Comparison of ENCODE assay signal across 8 mouse cellular contexts in genomic region chr12:80791571-80792444, GRCm38 (mm10). TPM values are rescaled to one million over a fixed set of nuclear protein-coding genes. Genes with fewer than 3 reads are reported as not detected.
DNase-seq lines count a peak whose midpoint lies in the region; ATAC-seq and TF ChIP-seq lines count a peak whose summit lies in the region.

No protein-coding gene starts in this region.

- peak overlapping the region; percentile 98 for H3K4me3 ChIP-seq in spleen, adult 2 months (ENCODE audit: extremely low read depth, insufficient read depth, insufficient read length)
- H3K4me3 ChIP-seq in embryonic facial prominence, embryonic 10.5 days = peak overlapping the region; percentile 97
- peak overlapping the region; percentile 75 for H3K4me3 ChIP-seq in hindbrain, embryonic 14.5 days (replicated peaks; ENCODE audit: low read length)
- peak overlapping the region; percentile 98 for H3K4me3 ChIP-seq in liver, embryonic 16.5 days (ENCODE audit: low read depth, low read length)
- H3K4me3 ChIP-seq in stomach, embryonic 14.5 days (ENCODE audit: low read depth, low read length) = peak overlapping the region; percentile 98

- peak overlapping the region; percentile 88 for H3K9ac ChIP-seq in hindbrain, embryonic 14.5 days
- H3K9ac ChIP-seq in liver, embryonic 16.5 days (ENCODE audit: low read depth, low read length) = peak overlapping the region; percentile 98
- peak overlapping the region; percentile 81 for H3K9ac ChIP-seq in stomach, embryonic 14.5 days (replicated peaks; ENCODE audit: low read depth, low read length)

- no peak for DNase-seq in spleen, adult 2 months (ENCODE audit: low read depth in 1 of 2, low spot score in 2 of 2)
- no peak for DNase-seq in spleen, postnatal 4 days (ENCODE audit: low spot score in 2 of 2)
- DNase-seq in embryonic facial prominence, embryonic 10.5 days (ENCODE audit: low spot score) = peak; percentile 21
- DNase-seq in hindbrain, embryonic 14.5 days (ENCODE audit: low spot score) = peak; percentile 62
- no peak for DNase-seq in spleen, adult 12 weeks (ENCODE audit: low spot score)
- DNase-seq in ovary, postnatal 14 days (ENCODE audit: low spot score) = no peak

- H3K4me1 ChIP-seq in spleen, adult 2 months (ENCODE audit: control insufficient read depth, insufficient read depth, insufficient read length) = peaks cover 11% of the 10 kb centered on the region
- H3K4me1 ChIP-seq in embryonic facial prominence, embryonic 10.5 days = peaks cover 22% of the 10 kb centered on the region
- H3K4me1 ChIP-seq in hindbrain, embryonic 14.5 days (replicated peaks; ENCODE audit: control insufficient read depth, insufficient read depth, low read length) = peaks cover 20% of the 10 kb centered on the region
- H3K4me1 ChIP-seq in liver, embryonic 16.5 days (ENCODE audit: control insufficient read depth, low read depth, low read length) = peaks cover 55% of the 10 kb centered on the region
- peaks cover 4% of the 10 kb centered on the region for H3K4me1 ChIP-seq in stomach, embryonic 14.5 days (ENCODE audit: control insufficient read depth, insufficient read depth, low read length)

- no peak for TF ChIP-seq POLR2A in spleen, adult 2 months (IDR thresholded peaks at IDR 0.05; ENCODE audit: low read depth, low read length)

- TF ChIP-seq CTCF in spleen, adult 2 months (IDR thresholded peaks at IDR 0.05; ENCODE audit: extremely low read depth, insufficient read depth, insufficient read length, insufficient replicate concordance) = no peak

- no peak for ATAC-seq in hindbrain, embryonic 14.5 days (ENCODE audit: low FRiP score)
- no peak for ATAC-seq in liver, embryonic 16.5 days (ENCODE audit: low read depth)
- ATAC-seq in stomach, embryonic 14.5 days (ENCODE audit: insufficient number of reproducible peaks, insufficient read depth, low FRiP score, low read depth) = no peak

- WGBS in spleen, adult 2 months = 7% methylated on average over 6 of the region's 6 CpGs
- WGBS in embryonic facial prominence, embryonic 10.5 days = 51% methylated on average over 6 of the region's 6 CpGs
- WGBS in hindbrain, embryonic 14.5 days = 43% methylated on average over 6 of the region's 6 CpGs
- 10% methylated on average over 6 of the region's 6 CpGs for WGBS in liver, embryonic 16.5 days (ENCODE audit: insufficient replicate concordance)
- 38% methylated on average over 6 of the region's 6 CpGs for WGBS in stomach, embryonic 14.5 days

- no peaks in the 10 kb centered on the region for H3K9me3 ChIP-seq in embryonic facial prominence, embryonic 10.5 days
- H3K9me3 ChIP-seq in hindbrain, embryonic 14.5 days (ENCODE audit: control insufficient read depth, low read length) = no peaks in the 10 kb centered on the region
- no peaks in the 10 kb centered on the region for H3K9me3 ChIP-seq in liver, embryonic 16.5 days (replicated peaks; ENCODE audit: control insufficient read depth, low read length)
- H3K9me3 ChIP-seq in stomach, embryonic 14.5 days (ENCODE audit: control insufficient read depth, low read depth, low read length) = no peaks in the 10 kb centered on the region

- H3K27me3 ChIP-seq in spleen, adult 2 months (ENCODE audit: control insufficient read depth, insufficient read depth, low read length) = no peaks in the 10 kb centered on the region; the same call in 1 of the 2 replicates
- H3K27me3 ChIP-seq in embryonic facial prominence, embryonic 10.5 days (replicated peaks; ENCODE audit: low read depth, poor library complexity, severe bottlenecking) = 0 out of 2 replicates have a peak, but pooled peaks cover 7% of the 10 kb centered on the region
- H3K27me3 ChIP-seq in hindbrain, embryonic 14.5 days (ENCODE audit: control insufficient read depth, insufficient read depth, low read length) = no peaks in the 10 kb centered on the region
- no peaks in the 10 kb centered on the region for H3K27me3 ChIP-seq in liver, embryonic 16.5 days (ENCODE audit: control insufficient read depth, insufficient read depth, low read depth, low read length)
- no peaks in the 10 kb centered on the region for H3K27me3 ChIP-seq in stomach, embryonic 14.5 days (ENCODE audit: control insufficient read depth, insufficient read depth, low read length)

- H3K4me2 ChIP-seq in hindbrain, embryonic 14.5 days (replicated peaks) = peak overlapping the region; percentile 81
- peak overlapping the region; percentile 72 for H3K4me2 ChIP-seq in liver, embryonic 16.5 days (ENCODE audit: low read depth, low read length)
- H3K4me2 ChIP-seq in stomach, embryonic 14.5 days (replicated peaks; ENCODE audit: low read depth, low read length) = peak overlapping the region; percentile 51

- H3K36me3 ChIP-seq in spleen, adult 2 months (ENCODE audit: control insufficient read depth, insufficient read depth, low read length) = no peaks in the 10 kb centered on the region
- 0 out of 2 replicates have a peak, but pooled peaks cover 8% of the 10 kb centered on the region for H3K36me3 ChIP-seq in embryonic facial prominence, embryonic 10.5 days (replicated peaks)
- no peaks in the 10 kb centered on the region for H3K36me3 ChIP-seq in hindbrain, embryonic 14.5 days (replicated peaks; ENCODE audit: control insufficient read depth, insufficient read depth)
- H3K36me3 ChIP-seq in liver, embryonic 16.5 days (ENCODE audit: control insufficient read depth, insufficient read depth) = peaks cover 3% of the 10 kb centered on the region; the same call in 1 of the 2 replicates
- no peaks in the 10 kb centered on the region for H3K36me3 ChIP-seq in stomach, embryonic 14.5 days (ENCODE audit: control insufficient read depth, insufficient read depth, low read length)

- peak overlapping the region; percentile 99 for H3K27ac ChIP-seq in spleen, adult 2 months (ENCODE audit: insufficient read depth, low read length)
- H3K27ac ChIP-seq in embryonic facial prominence, embryonic 10.5 days (replicated peaks) = peak overlapping the region; percentile 95
- H3K27ac ChIP-seq in hindbrain, embryonic 14.5 days = peak overlapping the region; percentile 96
- peak overlapping the region; percentile 97 for H3K27ac ChIP-seq in liver, embryonic 16.5 days (ENCODE audit: low read length)
- no peak overlapping the region for H3K27ac ChIP-seq in stomach, embryonic 14.5 days (ENCODE audit: low read length)

RNA-seq across cellular contexts. Expression of gene Susd6, which starts 1.5 kb away (rescaled TPM):
- 32.0 and 49.8 TPM in 2 replicates for polyA plus RNA-seq in spleen, adult 2 months (2012; rRNA removed)
- polyA plus RNA-seq in embryonic facial prominence, embryonic 10.5 days (2016; fragmentation: Nextera tagmentation; extraction: Ambion mirVana) = 13.6 and 13.8 TPM in 2 replicates
- 12.5 and 14.8 TPM in 2 replicates for polyA plus RNA-seq in hindbrain, embryonic 14.5 days (2014; fragmentation: Nextera tagmentation; extraction: Ambion mirVana)
- 14.6 and 15.2 TPM in 2 replicates for polyA plus RNA-seq in liver, embryonic 16.5 days (2015; fragmentation: Nextera tagmentation; extraction: Ambion mirVana)
- 20.8 and 22.6 TPM in 2 replicates for polyA plus RNA-seq in stomach, embryonic 14.5 days (2014; fragmentation: Nextera tagmentation; extraction: Ambion mirVana)

RNA-seq across cellular contexts. Expression of gene Ccdc177, which starts 31.3 kb away (rescaled TPM):
- not detected in 2 replicates for polyA plus RNA-seq in spleen, adult 2 months (2012; rRNA removed)
- polyA plus RNA-seq in embryonic facial prominence, embryonic 10.5 days (2016; fragmentation: Nextera tagmentation; extraction: Ambion mirVana) = 0.52 and 0.59 TPM in 2 replicates
- 4.6 and 5.2 TPM in 2 replicates for polyA plus RNA-seq in hindbrain, embryonic 14.5 days (2014; fragmentation: Nextera tagmentation; extraction: Ambion mirVana)
- not detected in 2 replicates for polyA plus RNA-seq in liver, embryonic 16.5 days (2015; fragmentation: Nextera tagmentation; extraction: Ambion mirVana)
- polyA plus RNA-seq in stomach, embryonic 14.5 days (2014; fragmentation: Nextera tagmentation; extraction: Ambion mirVana) = 0.25 and 0.26 TPM in 2 replicates

Comparison
In these comparisons a context has a peak if more than half of its experiments do, and no peak if none do; other contexts are left out.
1. DNase-seq: peak in embryonic facial prominence, embryonic 10.5 days (single experiment) and hindbrain, embryonic 14.5 days (single experiment); none in spleen, adult 2 months (0 of 2), spleen, postnatal 4 days (0 of 2), spleen, adult 12 weeks (single experiment) and ovary, postnatal 14 days (single experiment).
2. Peak in every context shown above with its lines, with median percentiles within 50 percentile points of each other: H3K4me3 ChIP-seq, H3K4me2 ChIP-seq and H3K9ac ChIP-seq.